Mouse (Mus musculus): ENCODE results near the gene Lsamp. TPM values are rescaled to one million over a fixed set of nuclear protein-coding genes. Genes with fewer than 3 reads are reported as not detected.

Gene Lsamp
- polyA plus RNA-seq, 1 experiment, result not detected

- no peaks in the 10 kb centered on the region for H3K36me3 ChIP-seq (ENCODE audit: control insufficient read depth, insufficient read depth, low read length, poor library complexity, severe bottlenecking)
- H3K4me3 ChIP-seq (ENCODE audit: low read depth, low read length), result no peak overlapping the region
- no peak overlapping the region for H3K27ac ChIP-seq (ENCODE audit: insufficient read depth, low read length)
- H3K9ac ChIP-seq (ENCODE audit: low read depth, poor library complexity, severe bottlenecking), result no peak overlapping the region
- TF ChIP-seq EP300 (IDR thresholded peaks at IDR 0.05; ENCODE audit: insufficient read depth, low read depth, low read length), result no peak
- no peak for TF ChIP-seq POLR2A (IDR thresholded peaks at IDR 0.05; ENCODE audit: insufficient read depth, low read length)
- TF ChIP-seq CTCF (IDR thresholded peaks at IDR 0.05; ENCODE audit: low read depth, low read length), result no peak
- no peaks in the 10 kb centered on the region for H3K27me3 ChIP-seq (ENCODE audit: control insufficient read depth, insufficient read depth, low read length, poor library complexity, severe bottlenecking)
- no peaks in the 10 kb centered on the region for H3K9me3 ChIP-seq (replicated peaks; ENCODE audit: control insufficient read depth, insufficient read depth, low read length, poor library complexity, severe bottlenecking)
- no peaks in the 10 kb centered on the region for H3K4me1 ChIP-seq (ENCODE audit: control insufficient read depth, insufficient read depth, low read length)
These were observed 2128.1 kb downstream of the Lsamp start for GRCm38 (mm10) chr16:42112251-42112650.

GRCm38 (mm10) chr16:42113246-42113645 is 2129.1 kb downstream of the Lsamp start:
- Histone ChIP-seq H3K4me1 (ENCODE audit: control insufficient read depth, insufficient read depth, low read length) (no peaks in the 10 kb centered on the region), H3K4me3 (ENCODE audit: low read depth, low read length) (no peak overlapping the region), H3K9me3 (replicated peaks; ENCODE audit: control insufficient read depth, insufficient read depth, low read length, poor library complexity, severe bottlenecking) (no peaks in the 10 kb centered on the region), H3K27me3 (ENCODE audit: control insufficient read depth, insufficient read depth, low read length, poor library complexity, severe bottlenecking) (no peaks in the 10 kb centered on the region), H3K36me3 (ENCODE audit: control insufficient read depth, insufficient read depth, low read length, poor library complexity, severe bottlenecking) (no peaks in the 10 kb centered on the region), H3K9ac (ENCODE audit: low read depth, poor library complexity, severe bottlenecking) (no peak overlapping the region), H3K27ac (ENCODE audit: insufficient read depth, low read length) (no peak overlapping the region)
- TF ChIP-seq POLR2A (IDR thresholded peaks at IDR 0.05; ENCODE audit: insufficient read depth, low read length) (no peak), CTCF (IDR thresholded peaks at IDR 0.05; ENCODE audit: low read depth, low read length) (no peak), EP300 (IDR thresholded peaks at IDR 0.05; ENCODE audit: insufficient read depth, low read depth, low read length) (no peak)

- H3K9me3 ChIP-seq (replicated peaks; ENCODE audit: control insufficient read depth, insufficient read depth, low read length, poor library complexity, severe bottlenecking), result no peaks in the 10 kb centered on the region
- H3K9ac ChIP-seq (ENCODE audit: low read depth, poor library complexity, severe bottlenecking), result no peak overlapping the region
- no peaks in the 10 kb centered on the region for H3K36me3 ChIP-seq (ENCODE audit: control insufficient read depth, insufficient read depth, low read length, poor library complexity, severe bottlenecking)
- H3K4me1 ChIP-seq (ENCODE audit: control insufficient read depth, insufficient read depth, low read length), result no peaks in the 10 kb centered on the region
- no peak overlapping the region for H3K4me3 ChIP-seq (ENCODE audit: low read depth, low read length)
- H3K27me3 ChIP-seq (ENCODE audit: control insufficient read depth, insufficient read depth, low read length, poor library complexity, severe bottlenecking), result no peaks in the 10 kb centered on the region
- no peak for TF ChIP-seq POLR2A (IDR thresholded peaks at IDR 0.05; ENCODE audit: insufficient read depth, low read length)
- no peak for TF ChIP-seq CTCF (IDR thresholded peaks at IDR 0.05; ENCODE audit: low read depth, low read length)
- no peak for TF ChIP-seq EP300 (IDR thresholded peaks at IDR 0.05; ENCODE audit: insufficient read depth, low read depth, low read length)
- no peak overlapping the region for H3K27ac ChIP-seq (ENCODE audit: insufficient read depth, low read length)
These were observed 2137.6 kb downstream of the Lsamp start for GRCm38 (mm10) chr16:42121788-42122187.

GRCm38 (mm10) chr16:42123826-42124225 is 2139.7 kb downstream of the Lsamp start:
- no peaks in the 10 kb centered on the region for H3K36me3 ChIP-seq (ENCODE audit: control insufficient read depth, insufficient read depth, low read length, poor library complexity, severe bottlenecking)
- H3K27me3 ChIP-seq (ENCODE audit: control insufficient read depth, insufficient read depth, low read length, poor library complexity, severe bottlenecking), result no peaks in the 10 kb centered on the region
- H3K9me3 ChIP-seq (replicated peaks; ENCODE audit: control insufficient read depth, insufficient read depth, low read length, poor library complexity, severe bottlenecking), result no peaks in the 10 kb centered on the region
- no peak overlapping the region for H3K4me3 ChIP-seq (ENCODE audit: low read depth, low read length)
- H3K9ac ChIP-seq (ENCODE audit: low read depth, poor library complexity, severe bottlenecking), result no peak overlapping the region
- TF ChIP-seq CTCF (IDR thresholded peaks at IDR 0.05; ENCODE audit: low read depth, low read length) (no peak), EP300 (IDR thresholded peaks at IDR 0.05; ENCODE audit: insufficient read depth, low read depth, low read length) (no peak), POLR2A (IDR thresholded peaks at IDR 0.05; ENCODE audit: insufficient read depth, low read length) (no peak)
- no peak overlapping the region for H3K27ac ChIP-seq (ENCODE audit: insufficient read depth, low read length)
- no peaks in the 10 kb centered on the region for H3K4me1 ChIP-seq (ENCODE audit: control insufficient read depth, insufficient read depth, low read length)

- Histone ChIP-seq H3K9ac (ENCODE audit: low read depth, poor library complexity, severe bottlenecking) (no peak overlapping the region), H3K27me3 (ENCODE audit: control insufficient read depth, insufficient read depth, low read length, poor library complexity, severe bottlenecking) (no peaks in the 10 kb centered on the region), H3K4me1 (ENCODE audit: control insufficient read depth, insufficient read depth, low read length) (no peaks in the 10 kb centered on the region), H3K36me3 (ENCODE audit: control insufficient read depth, insufficient read depth, low read length, poor library complexity, severe bottlenecking) (no peaks in the 10 kb centered on the region), H3K9me3 (replicated peaks; ENCODE audit: control insufficient read depth, insufficient read depth, low read length, poor library complexity, severe bottlenecking) (no peaks in the 10 kb centered on the region), H3K27ac (ENCODE audit: insufficient read depth, low read length) (no peak overlapping the region), H3K4me3 (ENCODE audit: low read depth, low read length) (no peak overlapping the region)
- TF ChIP-seq EP300 (IDR thresholded peaks at IDR 0.05; ENCODE audit: insufficient read depth, low read depth, low read length) (no peak), POLR2A (IDR thresholded peaks at IDR 0.05; ENCODE audit: insufficient read depth, low read length) (no peak), CTCF (IDR thresholded peaks at IDR 0.05; ENCODE audit: low read depth, low read length) (no peak)
These were observed 2141.9 kb downstream of the Lsamp start for GRCm38 (mm10) chr16:42126061-42126460.

GRCm38 (mm10) chr16:42147164-42147563 is 2163.0 kb downstream of the Lsamp start:
- Histone ChIP-seq H3K4me3 (ENCODE audit: low read depth, low read length) (no peak overlapping the region), H3K9ac (ENCODE audit: low read depth, poor library complexity, severe bottlenecking) (no peak overlapping the region), H3K4me1 (ENCODE audit: control insufficient read depth, insufficient read depth, low read length) (no peaks in the 10 kb centered on the region), H3K27ac (ENCODE audit: insufficient read depth, low read length) (no peak overlapping the region), H3K9me3 (replicated peaks; ENCODE audit: control insufficient read depth, insufficient read depth, low read length, poor library complexity, severe bottlenecking) (no peaks in the 10 kb centered on the region), H3K36me3 (ENCODE audit: control insufficient read depth, insufficient read depth, low read length, poor library complexity, severe bottlenecking) (no peaks in the 10 kb centered on the region), H3K27me3 (ENCODE audit: control insufficient read depth, insufficient read depth, low read length, poor library complexity, severe bottlenecking) (no peaks in the 10 kb centered on the region)
- TF ChIP-seq POLR2A (IDR thresholded peaks at IDR 0.05; ENCODE audit: insufficient read depth, low read length) (no peak), EP300 (IDR thresholded peaks at IDR 0.05; ENCODE audit: insufficient read depth, low read depth, low read length) (no peak), CTCF (IDR thresholded peaks at IDR 0.05; ENCODE audit: low read depth, low read length) (no peak)
